Mouse (Mus musculus) midbrain, postnatal 0 days (tissue): ENCODE results near the gene Bbox1. TPM values are rescaled to one million over a fixed set of nuclear protein-coding genes. Genes with fewer than 3 reads are reported as not detected.

Source experiments
- ATAC-seq: fragments of 200-750 bp; cut with Nextera tagmentation; 2 replicates; pipeline ENCODE4 v1.8.0; 2017; ENCODE audit warnings: moderate number of reproducible peaks, mild to moderate bottlenecking, moderate TSS enrichment, moderate library complexity; ENCODE audit not compliant: low FRiP score
- DNase-seq: peaks from one replicate; pipeline ENCODE4 v3.0.0-alpha.2; 2015; ENCODE audit warnings: low spot score
- H3K27ac ChIP-seq: fragments of 300-500 bp; sonication (generic); 2 replicates; pipeline ENCODE4 v1.5.1; 2014; ENCODE audit warnings: low read depth, mild to moderate bottlenecking, low read length, mixed read lengths
- H3K27me3 ChIP-seq: fragments of 300-500 bp; sonication (generic); 2 replicates; pipeline ENCODE4 v1.6.1; 2014; ENCODE audit warnings: low read length, control low read depth, mixed read lengths; ENCODE audit not compliant: insufficient read depth
- H3K36me3 ChIP-seq: fragments of 300-500 bp; sonication (generic); 2 replicates; pipeline ENCODE4 v1.6.1; 2014; ENCODE audit warnings: low read length, control low read depth, mixed read lengths; ENCODE audit not compliant: insufficient read depth
- H3K4me1 ChIP-seq: fragments of 300-500 bp; sonication (generic); 2 replicates; pipeline ENCODE4 v1.6.1; 2014; ENCODE audit warnings: mild to moderate bottlenecking, control low read depth, antibody characterized with exemption, low read length, mixed read lengths; ENCODE audit not compliant: insufficient read depth
- H3K4me2 ChIP-seq: fragments of 300-500 bp; sonication (generic); 2 replicates; pipeline ENCODE4 v1.6.1; 2014; ENCODE audit warnings: low read depth, mild to moderate bottlenecking, low read length, mixed read lengths; ENCODE audit not compliant: poor library complexity, severe bottlenecking
- H3K4me3 ChIP-seq: fragments of 300-500 bp; sonication (generic); 2 replicates; pipeline ENCODE4 v1.5.1; 2014; ENCODE audit warnings: low read depth, mild to moderate bottlenecking, low read length, moderate library complexity
- H3K9ac ChIP-seq: fragments of 300-500 bp; sonication (generic); replicated peaks from 2 replicates; pipeline ENCODE4 v1.6.1; 2014; ENCODE audit warnings: mild to moderate bottlenecking, low read length, moderate library complexity, mixed read lengths; ENCODE audit not compliant: poor library complexity, severe bottlenecking
- H3K9me3 ChIP-seq: fragments of 300-500 bp; sonication (generic); 2 replicates; pipeline ENCODE4 v1.6.1; 2016; ENCODE audit warnings: low read length, control low read depth
- CTCF ChIP-seq: IDR thresholded peaks from 2 replicates; pipeline ENCODE4 v1.5.1; 2016; ENCODE audit warnings: antibody characterized with exemption, mild to moderate bottlenecking
- WGBS: fragments of 180-500 bp; shearing (Covaris S2); extraction: QIAGEN DNeasy Blood & Tissue Kit; methylation state at CpG from one replicate; pipeline ENCODE4 v1.1.7; 2014; 5-methylcytosine and 5-hydroxymethylcytosine counted together
- polyA plus RNA-seq: library from polyadenylated mRNA; unstranded; fragments of >200 nt; fragmentation: Nextera tagmentation; extraction: Ambion mirVana; gene quantifications from 2 replicates; pipeline ENCODE4 v1.2.1, GENCODE M21; 2015
- total RNA-seq: library from RNA; depleted of rRNA; stranded (reverse); fragments of >200 nt; gene quantifications from 2 replicates; pipeline ENCODE4 v1.2.3, GENCODE M21; 2014

The Bbox1 gene
- total and polyA plus RNA-seq, 2 experiments from 2014 or later = 2.4 to 3.0 TPM

- Histone ChIP-seq H3K4me2 (no peak overlapping the region), H3K9ac (no peak overlapping the region), H3K27me3 (no peaks in the 10 kb centered on the region), H3K9me3 (no peaks in the 10 kb centered on the region), H3K27ac (no peak overlapping the region), H3K4me1 (no peaks in the 10 kb centered on the region), H3K36me3 (no peaks in the 10 kb centered on the region), H3K4me3 (no peak overlapping the region)
- WGBS = 43% methylated on average over 1 of the region's 1 CpGs
- DNase-seq = no peak
- TF ChIP-seq CTCF = no peak
- no peak for ATAC-seq
Measured at GRCm38 (mm10) chr2:110351406-110351805, 37.0 kb upstream of the Bbox1 start.

DNA sequence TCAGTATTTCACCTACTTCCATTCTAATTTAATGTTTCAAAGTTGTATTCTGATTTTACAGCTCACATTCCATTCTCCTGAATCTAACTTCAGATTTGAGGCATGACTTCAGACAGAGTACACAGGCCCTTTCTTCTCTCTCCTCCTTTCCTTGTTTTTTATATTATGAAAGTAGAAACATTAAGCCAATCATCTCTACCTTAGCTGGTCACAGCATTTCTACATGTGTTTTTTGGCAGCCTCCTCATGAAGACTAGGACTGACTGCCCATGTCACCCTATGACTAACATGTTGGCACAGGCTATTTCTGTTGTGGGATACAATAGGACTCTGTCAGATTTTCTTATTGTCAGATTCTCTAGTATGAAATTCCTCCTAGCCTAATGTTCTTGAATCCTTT, 14.6 kb upstream of the Bbox1 start:
- Histone ChIP-seq H3K4me2 (no peak overlapping the region), H3K9ac (no peak overlapping the region), H3K36me3 (no peaks in the 10 kb centered on the region), H3K27me3 (no peaks in the 10 kb centered on the region), H3K4me3 (no peak overlapping the region), H3K4me1 (no peaks in the 10 kb centered on the region), H3K27ac (no peak overlapping the region), H3K9me3 (no peaks in the 10 kb centered on the region)
- no peak for TF ChIP-seq CTCF
- no peak for DNase-seq
- ATAC-seq = no peak

DNA sequence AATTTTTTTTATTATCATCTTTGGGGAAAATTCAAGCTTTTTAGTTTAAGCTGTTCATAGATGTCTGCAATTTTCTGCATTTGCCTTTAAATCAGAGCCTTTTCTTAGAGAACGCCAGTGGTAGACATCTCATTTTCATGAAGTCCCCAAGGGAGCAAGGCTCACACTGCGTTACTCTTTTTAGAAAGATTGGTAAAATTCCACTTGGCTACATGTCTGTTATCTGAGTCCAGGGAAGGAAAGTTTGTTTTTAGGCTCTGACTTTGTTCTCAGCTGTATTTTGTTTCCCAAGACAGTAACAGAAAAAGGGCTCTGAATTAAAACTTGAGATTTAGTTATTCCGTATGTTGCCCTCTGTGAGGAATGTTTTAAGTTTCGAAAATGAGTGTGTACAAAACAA, 5.6 kb upstream of the Bbox1 start:
- no peak overlapping the region for H3K27ac ChIP-seq
- H3K9me3 ChIP-seq = no peaks in the 10 kb centered on the region
- no peak overlapping the region for H3K9ac ChIP-seq
- DNase-seq = no peak
- H3K4me2 ChIP-seq = no peak overlapping the region
- no peak for ATAC-seq
- no peaks in the 10 kb centered on the region for H3K36me3 ChIP-seq
- no peak overlapping the region for H3K4me3 ChIP-seq
- no peak for TF ChIP-seq CTCF
- WGBS = 70% methylated on average over 4 of the region's 4 CpGs
- no peaks in the 10 kb centered on the region for H3K4me1 ChIP-seq
- no peaks in the 10 kb centered on the region for H3K27me3 ChIP-seq

DNA sequence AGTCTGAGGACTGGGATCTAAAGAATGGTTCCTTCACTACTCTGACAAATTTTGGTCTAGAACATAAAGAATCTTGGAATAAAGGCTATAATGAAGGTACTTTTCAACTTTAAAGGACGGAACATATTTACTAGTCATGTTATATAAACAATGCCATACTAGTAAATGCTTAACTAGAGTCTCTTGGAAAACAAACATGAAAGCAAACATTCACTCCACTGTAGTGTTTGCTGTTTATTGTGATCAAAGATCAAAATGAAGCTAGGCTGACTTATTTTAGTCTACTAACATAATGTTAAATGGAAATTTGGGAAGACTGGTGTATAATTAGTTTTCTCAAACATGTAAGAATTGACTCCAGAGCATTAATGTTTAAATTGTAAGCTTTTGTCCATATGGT, 4.9 kb upstream of the Bbox1 start:
- H3K4me1 ChIP-seq = no peaks in the 10 kb centered on the region
- H3K27ac ChIP-seq = no peak overlapping the region
- no peak overlapping the region for H3K4me3 ChIP-seq
- H3K9ac ChIP-seq = no peak overlapping the region
- ATAC-seq = no peak
- no peak for DNase-seq
- no peak overlapping the region for H3K4me2 ChIP-seq
- no peaks in the 10 kb centered on the region for H3K27me3 ChIP-seq
- no peaks in the 10 kb centered on the region for H3K9me3 ChIP-seq
- H3K36me3 ChIP-seq = no peaks in the 10 kb centered on the region
- no peak for TF ChIP-seq CTCF
- 82% methylated on average over 1 of the region's 1 CpGs for WGBS

DNA sequence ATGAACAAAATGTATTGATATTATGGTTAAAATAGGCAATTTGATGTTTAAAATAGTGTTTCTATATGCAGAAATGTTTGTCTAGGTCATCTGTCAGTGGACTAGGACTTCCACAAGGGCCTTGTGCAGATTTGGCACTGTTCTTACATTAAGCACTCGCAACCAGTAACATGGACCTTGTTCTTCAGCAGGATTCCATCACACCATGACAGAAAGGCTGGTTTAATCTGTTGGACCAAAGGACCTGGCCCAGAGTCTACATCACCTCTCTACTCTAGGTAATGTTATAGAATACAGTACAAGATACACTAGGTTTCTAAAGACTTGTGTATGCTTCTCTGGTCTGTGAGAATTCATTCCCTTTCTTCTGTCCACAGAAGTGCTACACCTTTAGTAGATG, 4.4 kb upstream of the Bbox1 start:
- Histone ChIP-seq H3K9me3 (no peaks in the 10 kb centered on the region), H3K4me1 (no peaks in the 10 kb centered on the region), H3K27ac (no peak overlapping the region), H3K4me3 (no peak overlapping the region), H3K4me2 (no peak overlapping the region), H3K27me3 (no peaks in the 10 kb centered on the region), H3K36me3 (no peaks in the 10 kb centered on the region), H3K9ac (no peak overlapping the region)
- DNase-seq = no peak
- 94% methylated on average over 1 of the region's 1 CpGs for WGBS
- TF ChIP-seq CTCF = no peak
- ATAC-seq = no peak

GRCm38 (mm10) chr2:110316116-110316883, 1.9 kb upstream of the Bbox1 start:
- no peak for ATAC-seq
- Histone ChIP-seq H3K9me3 (no peaks in the 10 kb centered on the region), H3K4me2 (no peak overlapping the region), H3K27me3 (no peaks in the 10 kb centered on the region), H3K36me3 (no peaks in the 10 kb centered on the region), H3K9ac (no peak overlapping the region), H3K27ac (no peak overlapping the region), H3K4me1 (no peaks in the 10 kb centered on the region), H3K4me3 (no peak overlapping the region)
- TF ChIP-seq CTCF = no peak
- DNase-seq = no peak
- 47% methylated on average over 3 of the region's 3 CpGs for WGBS
